Mouse (Mus musculus): ENCODE measurements at regions not wholly inside any gene's neighbourhood (a gene's known extent, or its start where the extent isn't known, plus 50 kb on each side); places are given as distances from the start of the nearest gene placed in this dataset.

DNA sequence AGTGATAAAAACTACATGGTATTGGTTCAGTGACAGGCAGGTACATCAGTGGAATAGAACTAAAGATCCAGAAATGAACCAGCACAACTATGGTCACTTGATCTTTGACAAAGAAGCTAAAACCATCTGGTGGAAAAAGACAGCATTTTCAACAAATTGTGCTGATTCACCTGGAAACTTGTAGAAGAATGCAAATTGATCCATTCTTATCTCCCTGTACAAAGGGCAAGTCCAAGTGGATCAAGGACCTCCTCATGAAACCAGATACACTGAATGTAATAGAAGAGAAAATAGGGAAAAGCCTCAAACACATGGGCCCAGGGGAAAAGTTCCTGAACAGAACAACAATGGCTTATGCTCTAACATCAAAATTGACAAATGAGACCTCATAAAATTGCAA lies 194.8 kb upstream of the Mgat4c start:
- H3K9ac ChIP-seq (ENCODE audit: low read depth, low read length) = no peak overlapping the region
- ATAC-seq = no peak
- H3K4me3 ChIP-seq (ENCODE audit: low read depth, low read length) = no peak overlapping the region
- H3K36me3 ChIP-seq (ENCODE audit: control insufficient read depth, insufficient read depth, low read length) = no peaks in the 10 kb centered on the region
- peaks cover 2% of the 10 kb centered on the region; the same call in 1 of the 2 replicates for H3K4me1 ChIP-seq (ENCODE audit: control insufficient read depth, insufficient read depth, low read length)
- no peaks in the 10 kb centered on the region for H3K9me3 ChIP-seq (replicated peaks; ENCODE audit: control insufficient read depth, low read length, poor library complexity, severe bottlenecking)
- H3K4me2 ChIP-seq (ENCODE audit: low read length) = no peak overlapping the region
- no peak overlapping the region for H3K27ac ChIP-seq (ENCODE audit: low read length)
- H3K27me3 ChIP-seq (ENCODE audit: control insufficient read depth, insufficient read depth, low read depth, low read length) = no peaks in the 10 kb centered on the region

DNA sequence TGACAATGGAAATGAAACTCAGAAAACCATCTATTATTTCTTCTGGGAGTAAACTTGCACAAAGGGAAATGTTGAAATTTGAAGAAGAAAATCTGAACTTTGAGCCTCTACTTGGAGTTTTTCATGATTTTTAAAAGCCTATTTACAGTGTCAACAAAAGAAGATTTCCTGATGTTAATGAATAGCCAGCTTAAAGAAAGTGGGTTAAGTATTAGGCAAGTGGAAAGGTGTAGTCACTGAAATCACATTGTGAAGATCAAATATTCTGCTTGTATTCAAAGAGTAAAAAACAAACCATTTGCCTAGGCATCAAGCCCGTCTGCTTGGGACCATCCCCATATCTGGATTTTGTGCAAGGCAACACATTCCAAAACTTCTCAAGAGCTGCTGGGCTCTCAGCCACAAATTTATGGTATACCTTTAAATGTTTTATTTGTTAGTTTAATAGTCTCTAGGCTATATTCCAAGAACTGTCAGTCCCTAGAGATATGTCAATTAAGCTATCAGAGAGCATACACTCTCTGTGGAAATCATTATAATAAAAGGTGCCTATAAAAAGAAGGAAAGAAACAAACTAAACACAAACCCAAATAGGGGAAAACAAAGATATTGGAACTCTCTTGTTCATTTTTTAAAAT lies 190.8 kb upstream of the Mgat4c start:
- H3K4me1 ChIP-seq (ENCODE audit: control insufficient read depth, insufficient read depth, low read length) = peaks cover 2% of the 10 kb centered on the region; the same call in 1 of the 2 replicates
- no peaks in the 10 kb centered on the region for H3K27me3 ChIP-seq (ENCODE audit: control insufficient read depth, insufficient read depth, low read depth, low read length)
- WGBS = 54% methylated on average over 1 of the region's 1 CpGs
- H3K4me2 ChIP-seq (ENCODE audit: low read length) = no peak overlapping the region
- ATAC-seq = no peak
- H3K4me3 ChIP-seq (ENCODE audit: low read depth, low read length) = no peak overlapping the region
- no peak overlapping the region for H3K27ac ChIP-seq (ENCODE audit: low read length)
- no peaks in the 10 kb centered on the region for H3K9me3 ChIP-seq (replicated peaks; ENCODE audit: control insufficient read depth, low read length, poor library complexity, severe bottlenecking)
- H3K9ac ChIP-seq (ENCODE audit: low read depth, low read length) = no peak overlapping the region
- H3K36me3 ChIP-seq (ENCODE audit: control insufficient read depth, insufficient read depth, low read length) = no peaks in the 10 kb centered on the region

DNA sequence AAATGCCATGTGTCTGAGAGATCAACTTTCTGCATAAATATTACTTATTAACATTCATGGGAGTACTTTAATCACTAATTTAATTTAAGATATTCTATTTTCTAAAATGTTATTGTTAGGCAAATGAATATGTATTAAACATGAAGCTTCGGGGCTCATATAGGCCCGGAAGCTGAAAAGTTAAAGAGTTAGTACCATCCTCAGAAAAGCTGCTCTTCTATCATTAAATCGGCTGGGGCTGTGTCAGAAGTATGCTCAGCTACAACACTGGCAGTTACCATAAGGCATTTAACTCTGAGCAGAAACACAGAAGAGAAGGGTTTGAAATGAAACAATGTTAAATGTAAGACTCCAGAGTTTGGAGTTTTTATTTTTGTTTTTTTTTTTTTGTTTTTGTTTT lies 166.2 kb upstream of the Mgat4c start:
- 54% methylated on average over 3 of the region's 3 CpGs for WGBS
- H3K27me3 ChIP-seq (ENCODE audit: control insufficient read depth, insufficient read depth, low read depth, low read length) = no peaks in the 10 kb centered on the region
- H3K4me3 ChIP-seq (ENCODE audit: low read depth, low read length) = no peak overlapping the region
- H3K36me3 ChIP-seq (ENCODE audit: control insufficient read depth, insufficient read depth, low read length) = no peaks in the 10 kb centered on the region
- ATAC-seq = no peak
- no peak overlapping the region for H3K27ac ChIP-seq (ENCODE audit: low read length)
- no peaks in the 10 kb centered on the region for H3K4me1 ChIP-seq (ENCODE audit: control insufficient read depth, insufficient read depth, low read length)
- H3K4me2 ChIP-seq (ENCODE audit: low read length) = no peak overlapping the region
- no peak overlapping the region for H3K9ac ChIP-seq (ENCODE audit: low read depth, low read length)
- H3K9me3 ChIP-seq (replicated peaks; ENCODE audit: control insufficient read depth, low read length, poor library complexity, severe bottlenecking) = no peaks in the 10 kb centered on the region

DNA sequence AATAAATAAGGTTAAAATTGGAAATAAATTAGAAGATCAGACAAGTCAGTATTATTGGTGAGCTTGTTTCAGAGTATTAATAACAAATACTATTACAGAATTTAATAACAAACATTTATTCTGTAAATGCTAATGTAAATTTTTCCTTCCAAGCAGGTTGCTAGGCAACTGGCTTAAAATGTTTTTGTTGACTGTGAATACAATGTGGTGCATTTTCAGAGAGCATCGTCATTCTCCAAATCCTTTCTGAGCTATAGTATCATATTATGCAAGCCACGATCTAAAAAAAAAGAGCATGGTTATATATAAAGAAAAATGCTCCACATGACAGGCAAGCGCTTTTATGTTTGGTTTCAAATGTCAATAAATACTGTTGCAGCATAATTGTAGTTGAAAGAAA lies 164.4 kb upstream of the Mgat4c start:
- peak; percentile 86; the same call in 1 of the 2 replicates for ATAC-seq
- no peak overlapping the region for H3K4me3 ChIP-seq (ENCODE audit: low read depth, low read length)
- no peaks in the 10 kb centered on the region for H3K27me3 ChIP-seq (ENCODE audit: control insufficient read depth, insufficient read depth, low read depth, low read length)
- no peaks in the 10 kb centered on the region for H3K9me3 ChIP-seq (replicated peaks; ENCODE audit: control insufficient read depth, low read length, poor library complexity, severe bottlenecking)
- no peak overlapping the region for H3K27ac ChIP-seq (ENCODE audit: low read length)
- no peak overlapping the region for H3K4me2 ChIP-seq (ENCODE audit: low read length)
- no peaks in the 10 kb centered on the region for H3K4me1 ChIP-seq (ENCODE audit: control insufficient read depth, insufficient read depth, low read length)
- H3K36me3 ChIP-seq (ENCODE audit: control insufficient read depth, insufficient read depth, low read length) = no peaks in the 10 kb centered on the region
- WGBS = 33% methylated on average over 3 of the region's 3 CpGs
- no peak overlapping the region for H3K9ac ChIP-seq (ENCODE audit: low read depth, low read length)

DNA sequence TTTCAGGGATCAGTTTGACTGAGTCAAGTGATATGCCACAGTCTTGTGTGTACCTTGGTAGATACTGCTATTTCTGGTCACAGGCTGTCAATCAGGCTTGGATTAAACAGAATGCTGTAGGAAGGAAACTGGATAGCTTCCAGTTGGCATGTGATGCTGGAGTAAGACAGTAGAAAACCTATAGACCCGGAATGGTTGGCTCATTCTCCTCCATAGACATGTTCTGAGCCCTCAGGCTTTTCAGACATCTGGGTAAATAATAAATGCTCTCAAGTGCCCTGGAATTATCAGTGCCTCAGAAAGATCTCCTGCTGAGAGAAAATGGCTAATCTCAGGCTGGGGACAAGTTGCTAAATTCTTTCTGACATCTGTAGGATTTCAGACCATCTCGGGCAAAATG lies 149.0 kb upstream of the Mgat4c start:
- no peak for ATAC-seq
- no peaks in the 10 kb centered on the region for H3K9me3 ChIP-seq (replicated peaks; ENCODE audit: control insufficient read depth, low read length, poor library complexity, severe bottlenecking)
- H3K36me3 ChIP-seq (ENCODE audit: control insufficient read depth, insufficient read depth, low read length) = no peaks in the 10 kb centered on the region
- 44% methylated on average over 2 of the region's 2 CpGs for WGBS
- H3K9ac ChIP-seq (ENCODE audit: low read depth, low read length) = no peak overlapping the region
- no peak overlapping the region for H3K4me3 ChIP-seq (ENCODE audit: low read depth, low read length)
- no peaks in the 10 kb centered on the region for H3K4me1 ChIP-seq (ENCODE audit: control insufficient read depth, insufficient read depth, low read length)
- no peak overlapping the region for H3K27ac ChIP-seq (ENCODE audit: low read length)
- no peaks in the 10 kb centered on the region for H3K27me3 ChIP-seq (ENCODE audit: control insufficient read depth, insufficient read depth, low read depth, low read length)
- no peak overlapping the region for H3K4me2 ChIP-seq (ENCODE audit: low read length)

DNA sequence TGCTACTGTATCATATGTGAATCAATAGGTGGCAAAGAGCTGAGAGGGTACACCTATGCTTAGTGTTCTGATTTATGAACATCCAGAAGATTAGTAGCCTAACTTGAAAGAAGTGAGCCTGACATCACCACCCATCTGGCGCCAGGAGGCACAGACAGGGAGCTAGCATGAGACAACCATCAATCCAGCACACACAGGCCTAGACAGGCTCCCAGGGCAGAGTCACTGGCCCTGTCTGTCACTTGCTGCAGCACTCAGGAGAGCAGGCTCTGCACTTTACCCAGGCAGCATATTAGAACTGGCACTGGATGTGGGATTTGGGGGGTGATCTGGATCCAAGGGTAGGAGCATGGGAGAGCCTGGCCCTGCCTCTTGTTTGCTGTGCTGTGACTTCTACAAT lies 137.1 kb upstream of the Mgat4c start:
- Histone ChIP-seq H3K36me3 (ENCODE audit: control insufficient read depth, insufficient read depth, low read length) (no peaks in the 10 kb centered on the region), H3K4me1 (ENCODE audit: control insufficient read depth, insufficient read depth, low read length) (no peaks in the 10 kb centered on the region), H3K9ac (ENCODE audit: low read depth, low read length) (no peak overlapping the region), H3K4me3 (ENCODE audit: low read depth, low read length) (no peak overlapping the region), H3K27ac (ENCODE audit: low read length) (no peak overlapping the region), H3K9me3 (replicated peaks; ENCODE audit: control insufficient read depth, low read length, poor library complexity, severe bottlenecking) (no peaks in the 10 kb centered on the region), H3K27me3 (ENCODE audit: control insufficient read depth, insufficient read depth, low read depth, low read length) (no peaks in the 10 kb centered on the region), H3K4me2 (ENCODE audit: low read length) (no peak overlapping the region)
- no peak for ATAC-seq
- 67% methylated on average over 1 of the region's 1 CpGs for WGBS

DNA sequence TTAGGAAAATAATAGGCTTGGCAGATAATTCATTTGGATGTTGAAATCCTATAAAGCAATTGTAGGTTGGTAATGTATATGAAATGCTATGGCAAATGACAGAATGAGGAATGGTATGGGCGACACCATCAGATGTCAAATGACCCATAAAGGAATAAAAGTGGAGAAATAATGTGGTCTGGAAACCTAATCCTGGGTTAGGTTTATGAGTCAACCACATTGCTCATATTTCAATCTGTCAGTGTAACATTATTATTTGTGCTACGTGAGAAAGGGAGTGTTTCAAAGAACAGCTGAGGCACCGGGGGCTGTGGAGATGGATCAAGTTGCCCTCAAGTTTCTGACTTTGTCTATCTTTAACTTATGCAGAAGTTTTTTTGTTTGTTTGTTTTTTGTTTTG lies 130.6 kb upstream of the Mgat4c start:
- no peaks in the 10 kb centered on the region for H3K36me3 ChIP-seq (ENCODE audit: control insufficient read depth, insufficient read depth, low read length)
- no peaks in the 10 kb centered on the region for H3K4me1 ChIP-seq (ENCODE audit: control insufficient read depth, insufficient read depth, low read length)
- no peak overlapping the region for H3K4me3 ChIP-seq (ENCODE audit: low read depth, low read length)
- H3K9me3 ChIP-seq (replicated peaks; ENCODE audit: control insufficient read depth, low read length, poor library complexity, severe bottlenecking) = no peaks in the 10 kb centered on the region
- H3K9ac ChIP-seq (ENCODE audit: low read depth, low read length) = no peak overlapping the region
- H3K27ac ChIP-seq (ENCODE audit: low read length) = no peak overlapping the region
- 87% methylated on average over 3 of the region's 3 CpGs for WGBS
- no peak overlapping the region for H3K4me2 ChIP-seq (ENCODE audit: low read length)
- no peaks in the 10 kb centered on the region for H3K27me3 ChIP-seq (ENCODE audit: control insufficient read depth, insufficient read depth, low read depth, low read length)
- ATAC-seq = no peak
